Mouse (Mus musculus): ENCODE results near the gene Ttc12. TPM values are rescaled to one million over a fixed set of nuclear protein-coding genes. Genes with fewer than 3 reads are reported as not detected.

Gene Ttc12
- total and polyA plus RNA-seq, 3 experiments, result 0.44 to 0.67 (median 0.59) TPM

GRCm38 (mm10) chr9:49534958-49535357 is 48.9 kb upstream of the Ttc12 start:
- Histone ChIP-seq H3K9ac (ENCODE audit: insufficient read depth, low read depth) (no peak overlapping the region), H3K79me2 (replicated peaks; ENCODE audit: control insufficient read depth, extremely low read depth, insufficient read depth, poor library complexity, severe bottlenecking) (no peaks in the 10 kb centered on the region), H3K4me2 (ENCODE audit: insufficient read depth, low read depth, poor library complexity, severe bottlenecking) (no peak overlapping the region), H3K36me3 (replicated peaks in 1 of 2; ENCODE audit: control insufficient read depth in 1 of 2, insufficient read depth in 1 of 2, low read length in 1 of 2) (no peaks in the 10 kb centered on the region), H3K27ac (ENCODE audit: insufficient read depth, low read depth) (no peak overlapping the region), H3K9me3 (replicated peaks; ENCODE audit: low read length) (no peaks in the 10 kb centered on the region), H3K4me1 (ENCODE audit: control insufficient read depth in 1 of 2, insufficient read depth in 2 of 2) (peaks cover 21 to 44% of the 10 kb centered on the region in 2 experiments), H3K27me3 (replicated peaks) (no peaks in the 10 kb centered on the region), H3K4me3 (replicated peaks in 1 of 3; ENCODE audit: low read depth in 2 of 3, low read length in 2 of 3, poor library complexity in 1 of 3) (no peak overlapping the region)
- dilution Hi-C loops (cut with MboI; ENCODE audit: extremely low pct_ligation_motif_present, extremely low pct_unique_long_range_greater_than_20kb, low sequenced_read_pairs) (no loop called here), in situ Hi-C loops (cut with MboI; ENCODE audit: low pct_ligation_motif_present, low pct_unique_long_range_greater_than_20kb, low sequenced_read_pairs) (loop anchor here (25.0 kb wide), 1 partner anchor 1002 kb away; the partner anchor contains the start of gene Pts)
- DNase-seq (ENCODE audit: extremely low read depth), result no peak
- TF ChIP-seq UBTF (IDR thresholded peaks at IDR 0.05; ENCODE audit: low read depth, low read length) (no peak), ZNF384 (IDR thresholded peaks at IDR 0.05; ENCODE audit: low read depth, low read length) (no peak), ETS1 (conservative IDR thresholded peaks at IDR 0.05; ENCODE audit: low read depth, low read length) (no peak), MYC (IDR thresholded peaks at IDR 0.05; ENCODE audit: low read depth, low read length) (no peak), EP300 (IDR thresholded peaks at IDR 0.05; ENCODE audit: low read length) (no peak), MAX (IDR thresholded peaks at IDR 0.05; ENCODE audit: low read length) (no peak), MXI1 (IDR thresholded peaks at IDR 0.05; ENCODE audit: low read depth, low read length) (no peak), USF2 (conservative IDR thresholded peaks at IDR 0.05; ENCODE audit: low read depth, low read length) (no peak), ELF1 (IDR thresholded peaks at IDR 0.05; ENCODE audit: low read depth, low read length) (no peak), GABPA (IDR thresholded peaks at IDR 0.05; ENCODE audit: insufficient replicate concordance, low read depth, low read length) (no peak), ZKSCAN1 (IDR thresholded peaks at IDR 0.05; ENCODE audit: borderline replicate concordance, low read depth, low read length) (no peak), IRF4 (IDR thresholded peaks at IDR 0.05; ENCODE audit: low read depth, low read length) (no peak), MAFK (IDR thresholded peaks at IDR 0.05; ENCODE audit: insufficient replicate concordance, low read length) (no peak), NELFE (IDR thresholded peaks at IDR 0.05; ENCODE audit: low read depth, low read length) (no peak), RCOR1 (conservative IDR thresholded peaks at IDR 0.05; ENCODE audit: low read depth, low read length) (no peak), USF1 (IDR thresholded peaks at IDR 0.05; ENCODE audit: low read depth, low read length) (no peak), JUND (conservative IDR thresholded peaks at IDR 0.05; ENCODE audit: low read depth, low read length) (no peak), MAZ (IDR thresholded peaks at IDR 0.05; ENCODE audit: low read depth, low read length) (no peak), TBP (conservative IDR thresholded peaks at IDR 0.05; ENCODE audit: low read depth, low read length) (no peak)

DNA sequence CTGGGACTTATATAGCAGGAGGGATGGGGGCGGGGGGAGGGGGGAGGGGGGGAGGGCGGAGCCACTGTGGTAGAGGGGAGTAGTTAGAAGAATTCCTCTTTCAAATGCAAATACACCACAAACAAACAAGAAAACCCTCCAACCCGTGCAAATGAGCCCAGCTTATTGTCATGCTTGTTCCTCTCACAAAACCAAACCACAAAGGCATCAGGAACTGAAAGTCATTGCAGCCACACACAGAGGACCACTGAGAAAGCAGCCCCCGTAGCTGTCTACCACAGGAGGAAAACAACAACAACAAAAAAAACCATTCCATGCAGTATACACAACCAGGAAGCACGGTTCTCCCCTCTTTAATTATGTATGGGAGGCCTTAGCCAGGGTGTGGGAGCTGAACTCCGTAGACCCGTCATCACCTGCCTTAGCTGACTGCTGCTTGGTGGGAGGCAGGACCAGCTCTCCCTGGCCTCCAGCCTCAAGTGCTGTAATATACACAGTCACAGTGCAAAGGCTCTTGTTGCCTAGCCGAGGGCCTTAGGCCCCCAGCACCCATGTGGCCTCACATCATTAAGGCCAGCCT is 48.0 kb upstream of the Ttc12 start:
- Histone ChIP-seq H3K4me2 (ENCODE audit: insufficient read depth, low read depth, poor library complexity, severe bottlenecking) (peak overlapping the region; percentile 37), H3K36me3 (replicated peaks in 1 of 2; ENCODE audit: control insufficient read depth in 1 of 2, insufficient read depth in 1 of 2, low read length in 1 of 2) (no peaks in the 10 kb centered on the region), H3K9ac (ENCODE audit: insufficient read depth, low read depth) (no peak overlapping the region), H3K27me3 (replicated peaks) (no peaks in the 10 kb centered on the region), H3K9me3 (replicated peaks; ENCODE audit: low read length) (no peaks in the 10 kb centered on the region), H3K4me3 (replicated peaks in 1 of 3; ENCODE audit: low read depth in 2 of 3, low read length in 2 of 3, poor library complexity in 1 of 3) (peak overlapping the region in 1 of 3 experiments; percentile 12), H3K27ac (ENCODE audit: insufficient read depth, low read depth) (no peak overlapping the region; the same call in 1 of the 2 replicates), H3K79me2 (replicated peaks; ENCODE audit: control insufficient read depth, extremely low read depth, insufficient read depth, poor library complexity, severe bottlenecking) (no peaks in the 10 kb centered on the region), H3K4me1 (ENCODE audit: control insufficient read depth in 1 of 2, insufficient read depth in 2 of 2) (peaks cover 21 to 48% of the 10 kb centered on the region in 2 experiments)
- in situ Hi-C loops (cut with MboI; ENCODE audit: low pct_ligation_motif_present, low pct_unique_long_range_greater_than_20kb, low sequenced_read_pairs), result loop anchor here (25.0 kb wide), 1 partner anchor 1003 kb away; the partner anchor contains the start of gene Pts
- dilution Hi-C loops (cut with MboI; ENCODE audit: extremely low pct_ligation_motif_present, extremely low pct_unique_long_range_greater_than_20kb, low sequenced_read_pairs), result no loop called here
- peak; percentile 62 for DNase-seq (ENCODE audit: extremely low read depth)
- TF ChIP-seq IRF4 (IDR thresholded peaks at IDR 0.05; ENCODE audit: low read depth, low read length) (peak; percentile 81), RCOR1 (conservative IDR thresholded peaks at IDR 0.05; ENCODE audit: low read depth, low read length) (0 out of 2 replicates have a peak, but pooled peaks have one; percentile 54), BHLHE40 (IDR thresholded peaks at IDR 0.05; ENCODE audit: low read depth, low read length) (peak; percentile 80), ZKSCAN1 (IDR thresholded peaks at IDR 0.05; ENCODE audit: borderline replicate concordance, low read depth, low read length) (no peak), ELF1 (IDR thresholded peaks at IDR 0.05; ENCODE audit: low read depth, low read length) (peak; percentile 54), MAX (IDR thresholded peaks at IDR 0.05; ENCODE audit: low read length) (no peak), EP300 (IDR thresholded peaks at IDR 0.05; ENCODE audit: low read length) (peak; percentile 76), ZNF384 (IDR thresholded peaks at IDR 0.05; ENCODE audit: low read depth, low read length) (peak; percentile 50; the same call in 1 of the 2 replicates), GABPA (IDR thresholded peaks at IDR 0.05; ENCODE audit: insufficient replicate concordance, low read depth, low read length) (no peak)
